Mouse (Mus musculus): Measurements from ENCODE around the gene Tbx10.
"Not testable (repeated sequence)": the region's sequence is repeated elsewhere in the genome, so short reads cannot be mapped to it uniquely, and the experiment has no call there.

The Tbx10 gene

GRCm38 (mm10) chr19:4003641-4004040 is 11.1 kb downstream of the Tbx10 start:
- DNase-seq (ENCODE audit: low spot score), result no peak

- DNase-seq (ENCODE audit: low spot score), result no peak
These were observed 11.8 kb downstream of the Tbx10 start for GRCm38 (mm10) chr19:4004331-4004730.

- no peak for DNase-seq (ENCODE audit: low spot score)
These were observed 12.5 kb downstream of the Tbx10 start for GRCm38 (mm10) chr19:4005091-4005490.

- DNase-seq (ENCODE audit: low spot score), result no peak
These were observed 13.4 kb downstream of the Tbx10 start for GRCm38 (mm10) chr19:4005971-4006370.

GRCm38 (mm10) chr19:4011086-4011485 is 18.5 kb downstream of the Tbx10 start:
- DNase-seq (ENCODE audit: low spot score), result no peak

GRCm38 (mm10) chr19:4012432-4013022 is 20.0 kb downstream of the Tbx10 start, which contains the start of gene Ndufv1:
Gene Ndufv1, minus strand, starts transcription at chr19:4012806.
- peak; percentile 98 for DNase-seq (ENCODE audit: low spot score)

- DNase-seq (ENCODE audit: low spot score), result no peak
These were observed 20.5 kb downstream of the Tbx10 start for GRCm38 (mm10) chr19:4013066-4013465.

- no peak for DNase-seq (ENCODE audit: low spot score)
These were observed 22.2 kb downstream of the Tbx10 start for GRCm38 (mm10) chr19:4014802-4015201.

GRCm38 (mm10) chr19:4015635-4016034 is 23.1 kb downstream of the Tbx10 start:
- DNase-seq (ENCODE audit: low spot score), result no peak

- no peak for DNase-seq (ENCODE audit: low spot score)
These were observed 25.5 kb downstream of the Tbx10 start for GRCm38 (mm10) chr19:4017921-4018587.

- DNase-seq (ENCODE audit: low spot score), result peak; percentile 76
These were observed 26.4 kb downstream of the Tbx10 start for GRCm38 (mm10) chr19:4018743-4019583.

- no peak for DNase-seq (ENCODE audit: low spot score)
These were observed 30.6 kb downstream of the Tbx10 start for GRCm38 (mm10) chr19:4023185-4023584.

GRCm38 (mm10) chr19:4027576-4027975 is 35.0 kb downstream of the Tbx10 start:
- DNase-seq (ENCODE audit: low spot score), result no peak

GRCm38 (mm10) chr19:4032668-4033067 is 40.1 kb downstream of the Tbx10 start:
- no peak for DNase-seq (ENCODE audit: low spot score)

- DNase-seq (ENCODE audit: low spot score), result no peak
These were observed 40.7 kb downstream of the Tbx10 start for GRCm38 (mm10) chr19:4033298-4033697.

GRCm38 (mm10) chr19:4033742-4034141 is 41.2 kb downstream of the Tbx10 start:
- peak; percentile 60 for DNase-seq (ENCODE audit: low spot score)

- DNase-seq (ENCODE audit: low spot score), result no peak
These were observed 43.9 kb downstream of the Tbx10 start for GRCm38 (mm10) chr19:4036327-4037045.

- not testable (repeated sequence) for DNase-seq (ENCODE audit: low spot score)
These were observed 44.7 kb downstream of the Tbx10 start for GRCm38 (mm10) chr19:4037154-4037787.

GRCm38 (mm10) chr19:4037788-4038232 is 45.3 kb downstream of the Tbx10 start, which contains the start of gene Gstp1:
Gene Gstp1, minus strand, starts transcription at chr19:4037985.
- peak; percentile 77 for DNase-seq (ENCODE audit: low spot score)

GRCm38 (mm10) chr19:4040941-4041340 is 48.4 kb downstream of the Tbx10 start:
- not testable (repeated sequence) for DNase-seq (ENCODE audit: low spot score)

GRCm38 (mm10) chr19:4041500-4041899 is 48.9 kb downstream of the Tbx10 start:
- not testable (repeated sequence) for DNase-seq (ENCODE audit: low spot score)

Measured in testis, postnatal 14 days (tissue).